ENCODE assay signal across 18 mouse cellular contexts in genomic region chr8:128202158-128202886, GRCm38 (mm10).
DNase-seq lines count a peak whose midpoint lies in the region; ATAC-seq and TF ChIP-seq lines count a peak whose summit lies in the region.
"Had no signal": no experiment of that assay in that cellular context is flagged by ENCODE, and none has a peak within 500 bp of the region (broad histone marks: within the 10 kb centered on the region; RNA-seq: fewer than 3 reads in every experiment).

No protein-coding gene starts in this region.

- peak; percentile 66 for ATAC-seq in frontal cortex, adult (ENCODE audit: low TSS enrichment)
- ATAC-seq in common myeloid progenitor, adult 5-6 weeks (replicated peaks; ENCODE audit: low read depth, poor library complexity, severe bottlenecking) = peak; percentile 94
- ATAC-seq in hindbrain, embryonic 12.5 days (ENCODE audit: low FRiP score) = no peak

- H3K4me2 ChIP-seq in hindbrain, embryonic 12.5 days (replicated peaks) = no peak overlapping the region
- H3K4me2 ChIP-seq: limb, embryonic 15.5 days; lung, embryonic 14.5 days; neural tube, embryonic 13.5 days had no signal

- no peak overlapping the region for H3K4me3 ChIP-seq in thymus, adult 2 months (ENCODE audit: control insufficient read depth, insufficient read depth, low read length)
- H3K4me3 ChIP-seq in hindbrain, embryonic 12.5 days = no peak overlapping the region
- H3K4me3 ChIP-seq: forebrain, embryonic 10.5 days; hindbrain, embryonic 10.5 days; limb, embryonic 15.5 days; megakaryocyte, embryonic 14.5 days; neural tube, embryonic 13.5 days had no signal

- TF ChIP-seq POLR2A in thymus, adult 2 months (IDR thresholded peaks at IDR 0.05; ENCODE audit: control insufficient read depth, extremely low read depth, insufficient read depth, low read length, poor library complexity) = no peak

- no peak overlapping the region for H3K9ac ChIP-seq in hindbrain, embryonic 12.5 days
- H3K9ac ChIP-seq: limb, embryonic 15.5 days; lung, embryonic 14.5 days; neural tube, embryonic 13.5 days had no signal

- H3K27ac ChIP-seq in thymus, adult 2 months (ENCODE audit: control insufficient read depth, insufficient read depth, low read length) = no peak overlapping the region
- no peak overlapping the region for H3K27ac ChIP-seq in hindbrain, embryonic 12.5 days
- H3K27ac ChIP-seq: forebrain, embryonic 10.5 days; hindbrain, embryonic 10.5 days; limb, embryonic 15.5 days; neural tube, embryonic 13.5 days had no signal

- peaks cover 5% of the 10 kb centered on the region for H3K4me1 ChIP-seq in thymus, adult 2 months (replicated peaks; ENCODE audit: control insufficient read depth, insufficient read depth, low read length)
- H3K4me1 ChIP-seq in hindbrain, embryonic 12.5 days = no peaks in the 10 kb centered on the region
- H3K4me1 ChIP-seq: forebrain, embryonic 10.5 days; hindbrain, embryonic 10.5 days; limb, embryonic 15.5 days; neural tube, embryonic 13.5 days had no signal

- no peak for DNase-seq in frontal cortex, postnatal 10 days (ENCODE audit: low spot score in 2 of 2)
- peak; percentile 2 for DNase-seq in thymus, adult 2 months
- DNase-seq in thymus, postnatal 4 days = no peak
- peak; percentile 39 for DNase-seq in naive thymus-derived CD4-positive, alpha-beta T cell, adult 2 months (ENCODE audit: low read depth)
- no peak for DNase-seq in cerebellum, adult 11-12 months
- DNase-seq: adrenal gland, postnatal 14 days; cerebellum, postnatal 25 days; heart, adult 11 months; lung, embryonic 14.5 days; spleen, adult 18-20 months had no signal

- H3K27me3 ChIP-seq in thymus, adult 2 months (ENCODE audit: control insufficient read depth, insufficient read depth, low read length) = no peaks in the 10 kb centered on the region
- no peaks in the 10 kb centered on the region for H3K27me3 ChIP-seq in hindbrain, embryonic 12.5 days
- H3K27me3 ChIP-seq: limb, embryonic 15.5 days; megakaryocyte, embryonic 14.5 days; neural tube, embryonic 13.5 days had no signal

- TF ChIP-seq CTCF in thymus, adult 2 months (IDR thresholded peaks at IDR 0.05; ENCODE audit: borderline replicate concordance, control insufficient read depth, extremely low read depth, insufficient read depth, low read length, poor library complexity) = no peak

- 15% methylated on average over 4 of the region's 4 CpGs for WGBS in thymus, adult 2 months
- 81% methylated on average over 4 of the region's 4 CpGs for WGBS in hindbrain, embryonic 12.5 days

- no peaks in the 10 kb centered on the region for H3K36me3 ChIP-seq in thymus, adult 2 months (ENCODE audit: control insufficient read depth, insufficient read depth, low read length)
- no peaks in the 10 kb centered on the region for H3K36me3 ChIP-seq in hindbrain, embryonic 12.5 days
- H3K36me3 ChIP-seq: forebrain, embryonic 10.5 days; hindbrain, embryonic 10.5 days; limb, embryonic 15.5 days; neural tube, embryonic 13.5 days had no signal

- no peaks in the 10 kb centered on the region for H3K9me3 ChIP-seq in hindbrain, embryonic 12.5 days (replicated peaks)
- H3K9me3 ChIP-seq: forebrain, embryonic 10.5 days; hindbrain, embryonic 10.5 days; limb, embryonic 15.5 days; neural tube, embryonic 13.5 days had no signal

Comparison
In these comparisons a context has a peak if more than half of its experiments do, and no peak if none do; other contexts are left out.
1. DNase-seq: peak in thymus, adult 2 months (single experiment) and naive thymus-derived CD4-positive, alpha-beta T cell, adult 2 months (single experiment); none in frontal cortex, postnatal 10 days (0 of 2), thymus, postnatal 4 days (single experiment) and cerebellum, adult 11-12 months (single experiment).